ENCODE assay signal across 9 mouse cellular contexts in genomic region chr10:81402227-81402765, GRCm38 (mm10). TPM values are rescaled to one million over a fixed set of nuclear protein-coding genes. Genes with fewer than 3 reads are reported as not detected.
DNase-seq lines count a peak whose midpoint lies in the region; ATAC-seq and TF ChIP-seq lines count a peak whose summit lies in the region.
"Had no signal": no experiment of that assay in that cellular context is flagged by ENCODE, and none has a peak within 500 bp of the region (broad histone marks: within the 10 kb centered on the region; RNA-seq: fewer than 3 reads in every experiment).

No protein-coding gene starts in this region.

- TF ChIP-seq CTCF in forebrain, postnatal 0 days (IDR thresholded peaks at IDR 0.05; ENCODE audit: low read depth), result no peak

- peaks cover 72% of the 10 kb centered on the region for H3K4me1 ChIP-seq in heart, embryonic 10.5 days
- peaks cover 8 to 55% of the 10 kb centered on the region in 2 experiments; a peak in 3 of 4 replicates for H3K4me1 ChIP-seq in ES-E14 (ENCODE audit: control insufficient read depth in 2 of 2, insufficient read depth in 2 of 2, low read length in 2 of 2, poor library complexity in 1 of 2)
- H3K4me1 ChIP-seq in forebrain, postnatal 0 days (ENCODE audit: insufficient read depth), result peaks cover 9% of the 10 kb centered on the region
- peaks cover 18% of the 10 kb centered on the region for H3K4me1 ChIP-seq in liver, embryonic 16.5 days (ENCODE audit: control insufficient read depth, low read depth, low read length)

- H3K27me3 ChIP-seq in heart, embryonic 10.5 days (ENCODE audit: insufficient read depth, poor library complexity, severe bottlenecking), result peaks cover 78% of the 10 kb centered on the region
- H3K27me3 ChIP-seq in forebrain, postnatal 0 days (ENCODE audit: insufficient read depth, low read length), result no peaks in the 10 kb centered on the region
- H3K27me3 ChIP-seq in liver, embryonic 16.5 days (ENCODE audit: control insufficient read depth, insufficient read depth, low read depth, low read length), result peaks cover 23% of the 10 kb centered on the region

- in situ Hi-C loops in ES-E14 (cut with MboI; ENCODE audit: low sequenced_read_pairs in 2 of 2, unreplicated experiment in 2 of 2), result no loop called here

- peak overlapping the region; percentile 49 for H3K4me3 ChIP-seq in heart, embryonic 10.5 days
- peak overlapping the region; percentile 49 to 55 for H3K4me3 ChIP-seq in ES-E14 (ENCODE audit: insufficient read depth in 1 of 2, low read depth in 1 of 2, low read length in 2 of 2, poor library complexity in 1 of 2, severe bottlenecking in 1 of 2)
- H3K4me3 ChIP-seq in forebrain, postnatal 0 days (ENCODE audit: low read depth, low read length), result no peak overlapping the region
- H3K4me3 ChIP-seq in liver, embryonic 16.5 days (ENCODE audit: low read depth, low read length), result no peak overlapping the region

- no peaks in the 10 kb centered on the region for H3K9me3 ChIP-seq in heart, embryonic 10.5 days
- H3K9me3 ChIP-seq in ES-E14 (ENCODE audit: control insufficient read depth, insufficient read depth, low read depth, low read length), result no peaks in the 10 kb centered on the region
- H3K9me3 ChIP-seq in forebrain, postnatal 0 days (ENCODE audit: low read length), result no peaks in the 10 kb centered on the region
- no peaks in the 10 kb centered on the region for H3K9me3 ChIP-seq in liver, embryonic 16.5 days (replicated peaks; ENCODE audit: control insufficient read depth, low read length)

- peak overlapping the region; percentile 91 for H3K27ac ChIP-seq in heart, embryonic 10.5 days
- H3K27ac ChIP-seq in ES-E14 (ENCODE audit: insufficient read depth, low read depth, low read length, poor library complexity, severe bottlenecking), result peak overlapping the region; percentile 90
- peak overlapping the region; percentile 70 for H3K27ac ChIP-seq in forebrain, postnatal 0 days (ENCODE audit: low read depth, low read length)
- peak overlapping the region; percentile 61 for H3K27ac ChIP-seq in liver, embryonic 16.5 days (ENCODE audit: low read length)

- H3K9ac ChIP-seq in ES-E14 (ENCODE audit: insufficient read depth, low read depth, low read length, poor library complexity, severe bottlenecking), result 0 out of 2 replicates have a peak overlapping the region, but pooled peaks have one; percentile 23
- 0 out of 2 replicates have a peak overlapping the region, but pooled peaks have one; percentile 18 for H3K9ac ChIP-seq in forebrain, postnatal 0 days
- no peak overlapping the region; the same call in 1 of the 2 replicates for H3K9ac ChIP-seq in liver, embryonic 16.5 days (ENCODE audit: low read depth, low read length)

- no peak for DNase-seq in heart, embryonic 10.5 days (ENCODE audit: low spot score)
- DNase-seq in heart, adult 9 months (ENCODE audit: low spot score in 2 of 2), result no peak
- DNase-seq in ES-E14 (ENCODE audit: low read depth, low spot score), result no peak
- no peak for DNase-seq in forebrain, postnatal 0 days
- no peak for DNase-seq in layer of hippocampus, adult 8-10 months (ENCODE audit: low spot score in 2 of 2)
- DNase-seq in c-Kit-positive CD71-positive TER-119-positive erythroid progenitor cells, embryonic 14.5 days (ENCODE audit: low spot score), result no peak
- DNase-seq in frontal cortex, adult 2 months (ENCODE audit: extremely low spot score in 1 of 2, low spot score in 1 of 2), result no peak
- DNase-seq: thymus, adult 2 months had no signal

- no peak for ATAC-seq in forebrain, postnatal 0 days
- ATAC-seq in liver, embryonic 16.5 days (ENCODE audit: low read depth), result peak; percentile 9; the same call in 1 of the 2 replicates

- H3K36me3 ChIP-seq in heart, embryonic 10.5 days, result peaks cover 54% of the 10 kb centered on the region
- H3K36me3 ChIP-seq in ES-E14 (ENCODE audit: control insufficient read depth, insufficient read depth, low read length, poor library complexity, severe bottlenecking), result peaks cover 10% of the 10 kb centered on the region; the same call in 1 of the 2 replicates
- H3K36me3 ChIP-seq in forebrain, postnatal 0 days (ENCODE audit: insufficient read depth), result peaks cover 30% of the 10 kb centered on the region
- H3K36me3 ChIP-seq in liver, embryonic 16.5 days (ENCODE audit: control insufficient read depth, insufficient read depth), result no peaks in the 10 kb centered on the region

- 22% methylated on average over 7 of the region's 7 CpGs for WGBS in heart, embryonic 10.5 days
- 23% methylated on average over 7 of the region's 7 CpGs for WGBS in forebrain, postnatal 0 days
- WGBS in liver, embryonic 16.5 days (ENCODE audit: insufficient replicate concordance), result 44% methylated on average over 7 of the region's 7 CpGs

- 0 out of 2 replicates have a peak overlapping the region, but pooled peaks have one; percentile 5 for H3K4me2 ChIP-seq in forebrain, postnatal 0 days (ENCODE audit: low read depth)
- no peak overlapping the region for H3K4me2 ChIP-seq in liver, embryonic 16.5 days (ENCODE audit: low read depth, low read length)

TF ChIP-seq in ES-E14, 5 proteins besides CTCF, POLR2A, EP300 and RAD21:
- TF ChIP-seq CHD2 (IDR thresholded peaks at IDR 0.05; ENCODE audit: low read depth, low read length) (no peak), ZC3H11A (IDR thresholded peaks at IDR 0.05; ENCODE audit: borderline replicate concordance, low read depth, low read length) (no peak), MAFK (IDR thresholded peaks at IDR 0.05; ENCODE audit: insufficient read depth, low read depth, low read length) (no peak), HCFC1 (IDR thresholded peaks at IDR 0.05; ENCODE audit: borderline replicate concordance, insufficient read depth, low read length) (no peak), ZNF384 (IDR thresholded peaks at IDR 0.05; ENCODE audit: low read depth, low read length) (no peak)

RNA-seq across cellular contexts. Expression of gene Smim24, which starts 9.4 kb away (rescaled TPM):
- 3.4 and 4.0 TPM in 2 replicates for polyA plus RNA-seq in heart, embryonic 10.5 days (2016; fragmentation: Nextera tagmentation; extraction: Ambion mirVana)
- total RNA-seq in ES-E14 (2012; rRNA removed), result 1.7 TPM in 2 replicates
- 0.77 and 1.3 TPM in 2 replicates for total RNA-seq in forebrain, postnatal 0 days (2014; rRNA removed)
- polyA plus RNA-seq in forebrain, postnatal 0 days (2015; fragmentation: Nextera tagmentation; extraction: Ambion mirVana), result 1.7 TPM in 2 replicates
- polyA plus RNA-seq in liver, embryonic 16.5 days (2015; fragmentation: Nextera tagmentation; extraction: Ambion mirVana), result 1.7 and 4.1 TPM in 2 replicates
- 1 to 10 TPM; 1.3 to 1.7 (median 1.4) TPM for total RNA-seq in layer of hippocampus, adult 8-10 months (2022)
- polyA plus RNA-seq in frontal cortex, adult 2 months (2012; rRNA removed), result 3.6 and 4.5 TPM in 2 replicates

RNA-seq across cellular contexts. Expression of gene Gm48552, which starts 13.5 kb away (rescaled TPM):
- 1.1 and 1.7 TPM in 2 replicates for polyA plus RNA-seq in heart, embryonic 10.5 days (2016; fragmentation: Nextera tagmentation; extraction: Ambion mirVana)
- total RNA-seq in ES-E14 (2012; rRNA removed), result 2.5 and 2.7 TPM in 2 replicates
- total RNA-seq in forebrain, postnatal 0 days (2014; rRNA removed), result 5.8 and 16.6 TPM in 2 replicates
- polyA plus RNA-seq in forebrain, postnatal 0 days (2015; fragmentation: Nextera tagmentation; extraction: Ambion mirVana), result 1.9 and 3.7 TPM in 2 replicates
- polyA plus RNA-seq in liver, embryonic 16.5 days (2015; fragmentation: Nextera tagmentation; extraction: Ambion mirVana), result 0.44 and 0.48 TPM in 2 replicates
- 1 to 10 TPM; 2.9 to 9.7 (median 4.2) TPM for total RNA-seq in layer of hippocampus, adult 8-10 months (2022)
- 7.4 and 10.1 TPM in 2 replicates for polyA plus RNA-seq in frontal cortex, adult 2 months (2012; rRNA removed)

RNA-seq across cellular contexts. Expression of gene Gm48551, which starts 18.0 kb away (rescaled TPM):
- 2.2 and 3.1 TPM in 2 replicates for polyA plus RNA-seq in heart, embryonic 10.5 days (2016; fragmentation: Nextera tagmentation; extraction: Ambion mirVana)
- total RNA-seq in ES-E14 (2012; rRNA removed), result 1.1 and 1.8 TPM in 2 replicates
- 2.5 and 3.3 TPM in 2 replicates for total RNA-seq in forebrain, postnatal 0 days (2014; rRNA removed)
- polyA plus RNA-seq in forebrain, postnatal 0 days (2015; fragmentation: Nextera tagmentation; extraction: Ambion mirVana), result 5.0 and 7.3 TPM in 2 replicates
- polyA plus RNA-seq in liver, embryonic 16.5 days (2015; fragmentation: Nextera tagmentation; extraction: Ambion mirVana), result 0.54 and 0.55 TPM in 2 replicates
- total RNA-seq in layer of hippocampus, adult 8-10 months (2022), result 1 to 10 TPM; 2.7 to 5.5 (median 4.5) TPM
- polyA plus RNA-seq in frontal cortex, adult 2 months (2012; rRNA removed), result 6.9 and 8.9 TPM in 2 replicates

RNA-seq across cellular contexts. Expression of gene Dohh, which starts 18.1 kb away (rescaled TPM):
- polyA plus RNA-seq in heart, embryonic 10.5 days (2016; fragmentation: Nextera tagmentation; extraction: Ambion mirVana), result 100 and 105 TPM in 2 replicates
- 168 and 183 TPM in 2 replicates for total RNA-seq in ES-E14 (2012; rRNA removed)
- 126 and 139 TPM in 2 replicates for total RNA-seq in forebrain, postnatal 0 days (2014; rRNA removed)
- polyA plus RNA-seq in forebrain, postnatal 0 days (2015; fragmentation: Nextera tagmentation; extraction: Ambion mirVana), result 111 and 125 TPM in 2 replicates
- polyA plus RNA-seq in liver, embryonic 16.5 days (2015; fragmentation: Nextera tagmentation; extraction: Ambion mirVana), result 46.3 and 48.3 TPM in 2 replicates
- total RNA-seq in layer of hippocampus, adult 8-10 months (2022), result 10 to 100 TPM; 64.3 to 78.5 (median 72.6) TPM
- 92.2 and 105 TPM in 2 replicates for polyA plus RNA-seq in frontal cortex, adult 2 months (2012; rRNA removed)

RNA-seq across cellular contexts. Expression of gene Fzr1, which starts 24.0 kb away (rescaled TPM):
- 105 and 117 TPM in 2 replicates for polyA plus RNA-seq in heart, embryonic 10.5 days (2016; fragmentation: Nextera tagmentation; extraction: Ambion mirVana)
- total RNA-seq in ES-E14 (2012; rRNA removed), result 63.0 and 94.5 TPM in 2 replicates
- total RNA-seq in forebrain, postnatal 0 days (2014; rRNA removed), result 60.2 and 67.2 TPM in 2 replicates
- 128 and 132 TPM in 2 replicates for polyA plus RNA-seq in forebrain, postnatal 0 days (2015; fragmentation: Nextera tagmentation; extraction: Ambion mirVana)
- polyA plus RNA-seq in liver, embryonic 16.5 days (2015; fragmentation: Nextera tagmentation; extraction: Ambion mirVana), result 128 and 138 TPM in 2 replicates
- total RNA-seq in layer of hippocampus, adult 8-10 months (2022), result 10 to 100 TPM; 64.6 to 72.1 (median 67.2) TPM
- 66.9 and 71.6 TPM in 2 replicates for polyA plus RNA-seq in frontal cortex, adult 2 months (2012; rRNA removed)

Comparison
In these comparisons a context has a peak if more than half of its experiments do, and no peak if none do; other contexts are left out.
1. H3K4me3 ChIP-seq: peak in heart, embryonic 10.5 days (single experiment) and ES-E14 (2 of 2); none in forebrain, postnatal 0 days (single experiment) and liver, embryonic 16.5 days (single experiment).
2. Peak in every context shown above with its lines, with median percentiles within 50 percentile points of each other: H3K27ac ChIP-seq.